Mouse (Mus musculus) adrenal gland, postnatal 4 days (tissue): ENCODE measurements around the gene Dgkz. TPM values are rescaled to one million over a fixed set of nuclear protein-coding genes. Genes with fewer than 3 reads are reported as not detected.
A peak's percentile ranks its signal among the peaks of the same experiment; 100 is the strongest.

ENCODE experiments used
- DNase-seq, 2 experiments: peaks; one replicate each; pipeline ENCODE4 v3.0.0; 2021 to 2022; ENCODE audit warnings: low spot score in 2 of 2, mixed read lengths in 2 of 2
- long read RNA-seq, 2 experiments: library from polyadenylated mRNA; stranded (forward); transcript quantifications; one replicate each; pipeline ENCODE4 v2.0.0; 2021
- total RNA-seq, 2 experiments: library from RNA; stranded (reverse); gene quantifications; 2 replicates each; pipeline ENCODE4 v1.2.3; 2021

Dgkz gene
- 10 to 100 TPM; 91.3 to 98.4 TPM for total RNA-seq
- long read RNA-seq, experiment 1, full-length matches to known transcripts: 7 of 41 reads
- long read RNA-seq, experiment 1, partial matches to known transcripts: 11 of 41 reads
- long read RNA-seq, experiment 1, other reads (novel, unspliced or antisense): 23 of 41 reads
- long read RNA-seq, experiment 2, full-length matches to known transcripts: 20 of 58 reads
- long read RNA-seq, experiment 2, partial matches to known transcripts: 15 of 58 reads
- long read RNA-seq, experiment 2, other reads (novel, unspliced or antisense): 23 of 58 reads

GRCm38 (mm10) chr2:91975581-91976541, at the start of gene Dgkz:
Gene Dgkz, minus strand, starts transcription at chr2:91975864.
- no peak for DNase-seq

GRCm38 (mm10) chr2:92025202-92025601, 49.5 kb upstream of the Dgkz start:
- no peak for DNase-seq

GRCm38 (mm10) chr2:92024274-92024672, 48.6 kb upstream of the Dgkz start, which contains the start of gene Creb3l1:
Gene Creb3l1, minus strand, starts transcription at chr2:92024502.
- peak; percentile 32 to 44 for DNase-seq

GRCm38 (mm10) chr2:92023362-92024273, 48.0 kb upstream of the Dgkz start:
- DNase-seq: no peak

GRCm38 (mm10) chr2:92020676-92021265, 45.1 kb upstream of the Dgkz start:
- no peak for DNase-seq

- DNase-seq: no peak
These were observed 41.8 kb upstream of the Dgkz start for GRCm38 (mm10) chr2:92017440-92017839.

GRCm38 (mm10) chr2:92016981-92017380, 41.3 kb upstream of the Dgkz start:
- no peak for DNase-seq

GRCm38 (mm10) chr2:92014891-92015290, 39.2 kb upstream of the Dgkz start:
- no peak for DNase-seq

- no peak for DNase-seq
These were observed 38.6 kb upstream of the Dgkz start for GRCm38 (mm10) chr2:92014248-92014647.

- no peak for DNase-seq
These were observed 37.2 kb upstream of the Dgkz start for GRCm38 (mm10) chr2:92012768-92013445.

GRCm38 (mm10) chr2:92011424-92012353, 36.0 kb upstream of the Dgkz start:
- no peak for DNase-seq

- no peak for DNase-seq
These were observed 33.1 kb upstream of the Dgkz start for GRCm38 (mm10) chr2:92008623-92009404.

- peak; percentile 91 to 95 for DNase-seq
These were observed 32.4 kb upstream of the Dgkz start for GRCm38 (mm10) chr2:92007933-92008622.

- DNase-seq: no peak
These were observed 31.6 kb upstream of the Dgkz start for GRCm38 (mm10) chr2:92006983-92007921.

GRCm38 (mm10) chr2:92006491-92006890, 30.8 kb upstream of the Dgkz start:
- DNase-seq: no peak

GRCm38 (mm10) chr2:92004617-92005016, 29.0 kb upstream of the Dgkz start:
- no peak for DNase-seq
